Mouse (Mus musculus): ENCODE measurements around the gene Rgl1.
"Not testable (repeated sequence)": the region's sequence is repeated elsewhere in the genome, so short reads cannot be mapped to it uniquely, and the experiment has no call there.

The Rgl1 gene

GRCm38 (mm10) chr1:152659961-152660360 is 106.2 kb downstream of the Rgl1 start:
- no peak for DNase-seq (ENCODE audit: low spot score)

GRCm38 (mm10) chr1:152656601-152657000 is 109.5 kb downstream of the Rgl1 start:
- DNase-seq (ENCODE audit: low spot score): no peak

- no peak for DNase-seq (ENCODE audit: low spot score)
Measured at GRCm38 (mm10) chr1:152654851-152655250, 111.3 kb downstream of the Rgl1 start.

GRCm38 (mm10) chr1:152651495-152651874 is 114.7 kb downstream of the Rgl1 start:
- DNase-seq (ENCODE audit: low spot score): no peak

- DNase-seq (ENCODE audit: low spot score): no peak
Measured at GRCm38 (mm10) chr1:152650856-152651494, 115.2 kb downstream of the Rgl1 start.

GRCm38 (mm10) chr1:152648052-152648451 is 118.1 kb downstream of the Rgl1 start:
- DNase-seq (ENCODE audit: low spot score): no peak

- DNase-seq (ENCODE audit: low spot score): not testable (repeated sequence)
Measured at GRCm38 (mm10) chr1:152642207-152642606, 123.9 kb downstream of the Rgl1 start.

- DNase-seq (ENCODE audit: low spot score): peak; percentile 82
Measured at GRCm38 (mm10) chr1:152640195-152640981, 125.8 kb downstream of the Rgl1 start.

GRCm38 (mm10) chr1:152639344-152639743 is 126.8 kb downstream of the Rgl1 start:
- DNase-seq (ENCODE audit: low spot score): no peak

- no peak for DNase-seq (ENCODE audit: low spot score)
Measured at GRCm38 (mm10) chr1:152634638-152635037, 131.5 kb downstream of the Rgl1 start.

GRCm38 (mm10) chr1:152629780-152630179 is 136.4 kb downstream of the Rgl1 start:
- DNase-seq (ENCODE audit: low spot score): no peak

GRCm38 (mm10) chr1:152625651-152626050 is 140.5 kb downstream of the Rgl1 start:
- DNase-seq (ENCODE audit: low spot score): no peak

- peak; percentile 81 for DNase-seq (ENCODE audit: low spot score)
Measured at GRCm38 (mm10) chr1:152624644-152625454, 141.3 kb downstream of the Rgl1 start.

GRCm38 (mm10) chr1:152623375-152624270 is 142.5 kb downstream of the Rgl1 start:
- peak; percentile 14 for DNase-seq (ENCODE audit: low spot score)

GRCm38 (mm10) chr1:152622765-152623211 is 143.4 kb downstream of the Rgl1 start:
- DNase-seq (ENCODE audit: low spot score): no peak

- no peak for DNase-seq (ENCODE audit: low spot score)
Measured at GRCm38 (mm10) chr1:152621624-152622023, 144.5 kb downstream of the Rgl1 start.

- DNase-seq (ENCODE audit: low spot score): no peak
Measured at GRCm38 (mm10) chr1:152619396-152619795, 146.8 kb downstream of the Rgl1 start.

GRCm38 (mm10) chr1:152618896-152619295 is 147.3 kb downstream of the Rgl1 start:
- peak; percentile 20 for DNase-seq (ENCODE audit: low spot score)

- peak; percentile 14 for DNase-seq (ENCODE audit: low spot score)
Measured at GRCm38 (mm10) chr1:152618381-152618780, 147.8 kb downstream of the Rgl1 start.

- no peak for DNase-seq (ENCODE audit: low spot score)
Measured at GRCm38 (mm10) chr1:152617745-152618342, 148.3 kb downstream of the Rgl1 start.

GRCm38 (mm10) chr1:152616777-152617057 is 149.4 kb downstream of the Rgl1 start:
- DNase-seq (ENCODE audit: low spot score): no peak
